Mouse (Mus musculus): ENCODE results near the gene Pck2. TPM values are rescaled to one million over a fixed set of nuclear protein-coding genes. Genes with fewer than 3 reads are reported as not detected.

Pck2 gene
- polyA plus RNA-seq, 2 experiments from 2014 or later, result 23.6 to 33.4 TPM

Other genes starting within 250 kb of the Pck2 start
- 10 to 100 TPM; 39.2 to 42.2 TPM for gene Dhrs4, start 61.5 kb upstream of the Pck2 start, polyA plus RNA-seq (2017; shearing (Covaris generic))
- gene Carmil3, start 49.6 kb upstream of the Pck2 start, polyA plus RNA-seq (2017; shearing (Covaris generic)), result not detected
- not detected for gene Cpne6, start 29.8 kb upstream of the Pck2 start, polyA plus RNA-seq (2017; shearing (Covaris generic))
- gene Nrl, start 15.3 kb upstream of the Pck2 start, polyA plus RNA-seq (2017; shearing (Covaris generic)), result under 1 TPM in 1 of 2 experiments, not detected in 1; 0.07 TPM
- gene Dcaf11, start 19.7 kb downstream of the Pck2 start, polyA plus RNA-seq (2017; shearing (Covaris generic)), result 10 to 100 TPM; 95.9 to 97.4 TPM
- gene A730061H03Rik, start 20.1 kb downstream of the Pck2 start, polyA plus RNA-seq (2017; shearing (Covaris generic)), result not detected
- not detected for gene Fitm1, start 35.4 kb downstream of the Pck2 start, polyA plus RNA-seq (2017; shearing (Covaris generic))
- 100 to 1,000 TPM; 700 to 830 TPM for gene Psme1, start 37.9 kb downstream of the Pck2 start, polyA plus RNA-seq (2017; shearing (Covaris generic))
- gene Emc9, start 45.0 kb downstream of the Pck2 start, polyA plus RNA-seq (2017; shearing (Covaris generic)), result 10 to 100 TPM; 25.2 to 28.6 TPM
- 100 to 1,000 TPM; 980 to 996 TPM for gene Psme2, start 50.8 kb downstream of the Pck2 start, polyA plus RNA-seq (2017; shearing (Covaris generic))
- gene Rnf31, start 51.4 kb downstream of the Pck2 start, polyA plus RNA-seq (2017; shearing (Covaris generic)), result 10 to 100 TPM; 32.6 to 33.3 TPM
- 100 to 1,000 TPM; 129 to 164 TPM for gene Irf9, start 63.3 kb downstream of the Pck2 start, polyA plus RNA-seq (2017; shearing (Covaris generic))
- 1 to 10 TPM; 1.3 to 1.9 TPM for gene Rec8, start 77.8 kb downstream of the Pck2 start, polyA plus RNA-seq (2017; shearing (Covaris generic))
- gene Ipo4, start 95.7 kb downstream of the Pck2 start, polyA plus RNA-seq (2017; shearing (Covaris generic)), result 10 to 100 TPM; 29.2 to 30.6 TPM
- gene Gm49378, start 97.6 kb downstream of the Pck2 start, polyA plus RNA-seq (2017; shearing (Covaris generic)), result not detected
- gene Tm9sf1, start 103.5 kb downstream of the Pck2 start, polyA plus RNA-seq (2017; shearing (Covaris generic)), result 10 to 100 TPM; 38.8 to 49.2 TPM
- gene Tssk4, start 109.9 kb downstream of the Pck2 start, polyA plus RNA-seq (2017; shearing (Covaris generic)), result 1 to 10 TPM in 1 of 2 experiments, under 1 TPM in 1; 0.57 to 2.1 TPM
- 10 to 100 TPM; 87.8 to 88.5 TPM for gene Mdp1, start 120.2 kb downstream of the Pck2 start, polyA plus RNA-seq (2017; shearing (Covaris generic))
- 10 to 100 TPM; 23.7 to 25.9 TPM for gene Gmpr2, start 131.7 kb downstream of the Pck2 start, polyA plus RNA-seq (2017; shearing (Covaris generic))
- 100 to 1,000 TPM; 361 to 408 TPM for gene Nedd8, start 131.9 kb downstream of the Pck2 start, polyA plus RNA-seq (2017; shearing (Covaris generic))
- gene Tinf2, start 141.6 kb downstream of the Pck2 start, polyA plus RNA-seq (2017; shearing (Covaris generic)), result 10 to 100 TPM; 23.4 to 28.3 TPM
- gene Tgm1, start 173.7 kb downstream of the Pck2 start, polyA plus RNA-seq (2017; shearing (Covaris generic)), result not detected
- gene Rabggta, start 182.0 kb downstream of the Pck2 start, polyA plus RNA-seq (2017; shearing (Covaris generic)), result 10 to 100 TPM; 53.3 to 60.8 TPM
- 10 to 100 TPM; 46.4 to 48.9 TPM for gene Dhrs1, start 205.4 kb downstream of the Pck2 start, polyA plus RNA-seq (2017; shearing (Covaris generic))
- 1 to 10 TPM; 6.0 to 8.2 TPM for gene Nop9, start 205.4 kb downstream of the Pck2 start, polyA plus RNA-seq (2017; shearing (Covaris generic))
- not detected for gene Cideb, start 218.2 kb downstream of the Pck2 start, polyA plus RNA-seq (2017; shearing (Covaris generic))
- gene Ltb4r2, start 221.2 kb downstream of the Pck2 start, polyA plus RNA-seq (2017; shearing (Covaris generic)), result under 1 TPM in 1 of 2 experiments, not detected in 1; 0.40 TPM
- gene Ltb4r1, start 225.7 kb downstream of the Pck2 start, polyA plus RNA-seq (2017; shearing (Covaris generic)), result 1 to 10 TPM; 2.5 to 5.6 TPM
- under 1 TPM in 1 of 2 experiments, not detected in 1; 0.08 TPM for gene Adcy4, start 243.8 kb downstream of the Pck2 start, polyA plus RNA-seq (2017; shearing (Covaris generic))
- gene Ripk3, start 248.6 kb downstream of the Pck2 start, polyA plus RNA-seq (2017; shearing (Covaris generic)), result 10 to 100 TPM; 94.3 to 99.3 TPM

Data from activated CD4-positive, CD25-positive, alpha-beta regulatory T cell, adult 4 months (primary cell).